Mouse (Mus musculus): Measurements from ENCODE around the gene Amer2.

Amer2 gene

GRCm38 (mm10) chr14:60388332-60388731 lies 15.3 kb downstream of the Amer2 start:
- no peak for DNase-seq

GRCm38 (mm10) chr14:60392202-60392601 lies 19.1 kb downstream of the Amer2 start:
- no peak for DNase-seq

DNA sequence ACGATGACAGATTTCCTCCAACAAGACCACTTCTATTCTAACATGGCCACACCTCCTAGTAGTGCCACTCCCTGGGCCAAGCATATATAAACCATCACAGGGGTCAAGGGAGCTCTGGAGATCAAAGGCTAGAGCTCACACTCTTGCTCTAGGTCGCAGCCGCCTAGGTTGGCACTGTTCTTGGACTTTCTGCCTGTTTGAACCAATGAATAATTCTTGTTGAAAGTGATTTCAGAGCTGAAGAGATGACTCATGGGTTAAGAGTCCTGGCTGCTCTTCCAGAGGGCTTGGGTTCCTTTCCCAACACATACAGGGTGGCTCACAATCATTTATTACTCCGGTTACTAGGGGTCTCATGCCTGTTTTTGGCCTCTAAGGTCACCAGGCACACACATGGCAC lies 24.3 kb downstream of the Amer2 start:
- no peak for DNase-seq

DNA sequence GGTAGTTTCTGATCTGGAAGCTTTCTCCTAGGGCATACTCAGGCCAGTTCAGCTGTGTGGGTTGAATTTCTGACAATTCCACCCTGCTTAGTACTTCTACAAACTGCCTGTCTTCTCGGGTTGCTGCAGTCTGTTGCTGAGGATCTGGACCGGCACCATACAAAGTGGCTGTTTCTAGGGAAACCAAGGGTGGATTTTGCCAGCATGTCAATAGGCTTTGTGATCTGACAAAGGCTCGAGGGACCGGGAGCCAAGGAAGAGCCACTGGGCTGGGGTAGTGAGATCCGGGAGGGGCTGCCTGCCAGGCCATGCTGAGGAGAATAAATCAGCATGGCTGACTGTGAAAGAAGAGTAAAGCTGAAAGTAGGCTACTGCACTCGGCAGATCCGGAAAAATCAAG lies 25.8 kb downstream of the Amer2 start:
- DNase-seq: no peak

- no peak for DNase-seq
Measured at GRCm38 (mm10) chr14:60403228-60403627, 30.2 kb downstream of the Amer2 start.

DNA sequence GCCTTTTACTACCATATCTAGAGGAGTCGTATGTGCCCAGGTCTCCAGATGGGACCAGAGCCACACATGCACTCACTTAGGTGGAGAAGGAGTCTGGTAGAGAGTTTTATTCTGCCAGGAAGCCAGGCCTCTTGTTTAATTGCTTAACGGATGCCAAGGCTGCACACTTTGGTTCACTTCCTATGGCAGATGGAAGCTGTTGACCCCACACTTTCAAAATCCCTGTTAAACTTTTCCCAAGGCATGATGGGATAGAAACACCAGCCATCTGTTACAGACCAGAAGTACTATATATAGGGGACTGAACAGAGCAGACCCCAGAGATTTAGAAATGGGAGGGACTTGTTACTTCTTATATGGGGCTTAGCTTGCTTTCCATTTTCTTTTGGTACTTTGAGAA lies 32.8 kb downstream of the Amer2 start:
- no peak for DNase-seq

GRCm38 (mm10) chr14:60406543-60406942 lies 33.5 kb downstream of the Amer2 start:
- DNase-seq: no peak

DNA sequence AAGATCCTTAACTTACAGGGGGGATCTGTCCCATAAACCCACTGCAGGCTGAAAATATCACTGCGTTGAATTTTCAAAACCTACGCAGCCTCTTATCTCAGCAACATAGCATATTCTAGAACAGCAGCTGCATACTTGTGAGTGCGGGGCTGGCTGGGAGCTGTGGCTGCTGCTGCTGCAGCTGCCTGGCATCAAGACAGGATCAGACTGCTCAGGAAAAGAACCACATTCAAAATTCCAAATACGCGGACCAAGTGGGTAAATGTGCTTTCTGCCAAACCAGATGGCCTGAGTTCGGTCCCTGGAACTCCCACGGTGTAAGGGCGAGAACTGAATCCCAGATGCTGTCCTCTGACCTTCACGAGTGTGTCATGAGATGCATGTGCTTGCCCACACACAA lies 34.3 kb downstream of the Amer2 start:
- no peak for DNase-seq

DNA sequence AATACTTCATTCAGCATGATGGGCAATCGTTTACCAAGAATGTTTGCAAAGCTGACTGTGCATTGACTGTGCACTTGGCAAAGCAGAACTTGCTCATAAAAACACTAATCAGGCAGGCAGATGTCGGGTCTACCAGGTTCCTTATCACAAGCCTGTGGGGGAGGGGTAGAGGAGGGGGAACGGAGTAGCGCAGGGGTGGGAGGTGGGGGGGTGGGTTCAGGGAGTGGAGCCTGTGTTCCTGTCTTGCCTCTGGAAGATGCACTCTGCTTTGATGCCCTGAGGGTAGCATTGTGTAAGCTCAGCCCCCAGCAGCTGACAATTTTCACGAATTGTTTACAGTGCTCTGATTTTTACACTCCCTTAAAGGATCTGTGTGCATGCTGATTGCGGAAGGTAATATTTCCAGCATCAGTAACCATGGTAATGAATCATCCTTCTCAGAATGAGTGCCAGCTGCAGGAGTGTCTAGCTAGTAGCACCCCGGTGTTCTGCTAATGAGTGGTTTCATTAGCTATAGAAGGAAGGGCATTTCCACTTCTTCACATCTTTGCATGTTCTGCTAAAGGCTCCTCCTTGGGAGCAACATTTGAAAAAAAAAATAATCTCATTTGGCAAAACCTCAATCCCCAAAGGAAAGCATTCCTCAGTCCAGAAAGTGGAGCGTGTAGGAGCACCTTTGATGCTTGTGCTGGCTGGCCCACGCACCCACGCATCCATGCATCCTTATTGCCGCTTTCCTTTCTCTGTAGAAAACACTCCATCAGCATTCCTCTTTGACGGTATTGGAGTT lies 36.8 kb downstream of the Amer2 start:
- no peak for DNase-seq

- DNase-seq: no peak
Measured at GRCm38 (mm10) chr14:60411229-60411628, 38.2 kb downstream of the Amer2 start.

- peak in 1 of 2 experiments; percentile 16 for DNase-seq
Measured at GRCm38 (mm10) chr14:60414691-60415090, 41.6 kb downstream of the Amer2 start.

DNA sequence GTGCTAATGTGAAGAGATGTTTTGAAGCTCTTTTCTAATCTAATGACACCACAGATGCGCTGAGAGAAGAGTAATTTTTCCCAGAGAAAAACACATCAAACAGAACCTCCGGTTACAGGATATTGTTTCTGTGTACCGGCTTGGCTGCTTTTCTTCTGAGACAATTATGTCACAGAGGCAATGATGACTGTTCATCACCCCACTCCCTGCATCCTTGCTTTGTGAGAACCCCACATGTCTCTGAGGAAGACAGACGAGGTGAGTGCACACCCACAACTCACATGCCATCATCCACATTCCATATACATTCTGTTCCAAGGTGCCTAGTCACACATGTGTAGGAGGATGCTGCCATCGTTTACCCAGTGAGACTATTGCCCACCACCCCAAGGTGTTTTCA lies 44.9 kb downstream of the Amer2 start:
- no peak for DNase-seq

- DNase-seq: no peak
Measured at GRCm38 (mm10) chr14:60422920-60423319, 49.9 kb downstream of the Amer2 start.

DNA sequence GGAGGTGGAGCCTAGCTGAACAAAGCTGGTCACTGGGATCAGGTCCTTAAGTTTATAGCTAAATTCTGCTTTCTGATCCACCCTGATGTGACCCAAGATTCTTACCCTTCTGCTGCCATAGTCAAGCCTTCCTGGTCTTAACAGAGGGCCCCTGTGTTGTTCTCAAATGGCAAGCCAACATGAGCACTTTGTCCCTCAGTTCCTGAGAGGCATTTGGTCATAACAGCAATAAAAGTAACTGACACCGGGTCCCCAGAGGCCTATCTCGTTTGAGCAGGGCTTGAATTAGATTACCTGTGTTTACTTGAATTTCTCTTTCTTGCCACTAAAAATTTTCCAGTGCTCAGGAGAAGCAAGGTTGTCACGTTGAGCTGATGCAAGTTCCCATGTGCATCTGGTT lies 51.1 kb downstream of the Amer2 start:
- no peak for DNase-seq

DNA sequence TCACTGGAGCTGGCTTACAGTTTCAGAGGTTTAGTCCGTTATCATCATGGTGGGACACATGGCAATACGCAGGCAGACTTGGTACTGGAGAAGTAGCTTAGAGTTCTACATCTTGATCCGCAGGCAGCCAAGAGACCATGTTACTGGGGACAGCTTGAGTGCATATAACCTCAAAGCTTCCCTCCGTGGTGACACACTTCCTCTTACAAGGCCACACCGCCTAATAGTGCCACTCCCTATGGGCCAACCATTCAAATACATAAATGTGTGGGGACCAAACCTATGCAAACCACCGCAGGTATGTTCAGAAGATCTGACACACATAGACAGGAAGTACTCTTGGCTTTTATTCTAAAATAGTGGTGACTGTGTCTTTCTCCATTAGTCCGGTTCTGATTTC lies 52.5 kb downstream of the Amer2 start:
- DNase-seq: no peak

GRCm38 (mm10) chr14:60427896-60428295 lies 54.8 kb downstream of the Amer2 start:
- no peak for DNase-seq

DNA sequence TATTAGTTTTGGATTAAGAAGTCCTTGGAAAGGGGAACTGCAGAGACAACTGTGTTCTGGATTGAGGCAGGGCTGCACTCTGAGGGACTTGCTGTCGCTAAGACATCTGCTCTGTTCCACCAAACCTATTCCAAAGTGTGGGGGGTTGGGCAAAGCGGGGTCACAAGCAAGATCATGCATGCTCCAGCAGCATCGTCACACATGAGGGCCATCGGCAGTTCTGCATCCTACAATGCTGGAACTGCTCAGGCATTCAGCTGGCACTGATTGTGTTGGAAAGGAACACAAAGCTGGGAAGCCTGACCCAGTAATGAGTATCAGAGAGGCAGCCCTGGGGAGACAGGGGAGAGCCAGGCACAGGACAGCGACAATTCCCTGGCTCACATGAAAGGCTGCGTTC lies 56.5 kb downstream of the Amer2 start:
- no peak for DNase-seq

DNA sequence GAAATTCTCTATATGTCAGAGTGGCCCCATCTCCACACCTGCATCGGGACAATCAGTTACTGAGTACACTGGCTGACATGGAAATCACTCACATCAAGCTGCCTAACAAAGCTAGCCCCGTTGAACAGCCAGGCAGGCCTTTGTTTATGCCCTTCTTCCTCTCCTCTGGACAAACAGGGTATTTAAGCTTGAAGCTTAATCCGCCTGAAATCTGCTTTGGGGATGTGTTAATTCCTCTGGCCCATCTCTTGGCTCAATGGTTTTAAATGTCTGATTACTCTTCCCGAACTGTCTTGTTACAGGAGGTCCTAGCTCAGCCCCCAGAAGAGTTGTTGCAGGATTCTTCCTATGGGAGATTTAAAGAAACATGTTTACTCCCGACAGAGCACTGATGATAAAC lies 58.5 kb downstream of the Amer2 start:
- no peak for DNase-seq

DNA sequence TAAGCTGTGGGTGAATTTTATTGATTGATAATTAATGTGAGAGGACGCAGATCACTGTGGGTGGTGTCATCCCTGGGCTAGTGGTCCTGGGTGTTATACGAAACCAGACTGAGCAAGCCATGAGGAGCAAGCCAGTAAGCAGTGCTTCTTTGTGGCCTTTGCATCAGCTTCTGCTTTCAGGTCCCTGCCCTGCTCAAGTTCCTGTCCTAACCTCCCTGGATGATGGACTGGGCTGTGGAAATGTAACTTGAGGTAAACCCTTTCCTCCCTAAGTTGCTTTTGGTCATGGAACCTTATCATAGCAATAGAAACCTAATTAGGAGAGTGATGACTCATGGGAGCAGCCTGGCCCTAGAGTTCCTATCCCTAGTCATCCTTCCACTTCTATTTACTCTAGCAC lies 59.1 kb downstream of the Amer2 start:
- no peak for DNase-seq

DNA sequence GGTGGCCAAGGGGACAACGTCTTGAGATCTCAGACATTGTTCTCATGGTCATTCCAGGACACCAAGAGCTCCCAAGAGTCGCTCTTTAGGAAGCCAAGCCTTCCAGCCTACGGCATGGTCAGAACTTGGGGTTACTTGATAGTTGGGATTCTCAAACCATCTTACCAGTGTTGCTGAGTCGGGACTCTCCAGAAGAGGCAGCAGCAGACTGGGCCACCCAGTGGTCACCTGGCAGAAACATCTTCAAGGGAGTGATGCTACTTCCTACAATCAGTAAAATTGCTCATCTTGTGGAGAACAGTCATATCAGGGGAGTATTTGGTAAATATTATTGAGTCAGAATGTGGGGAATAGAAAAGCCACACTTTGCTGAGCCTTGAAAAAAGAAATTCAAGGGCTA lies 62.5 kb downstream of the Amer2 start:
- DNase-seq: no peak

DNA sequence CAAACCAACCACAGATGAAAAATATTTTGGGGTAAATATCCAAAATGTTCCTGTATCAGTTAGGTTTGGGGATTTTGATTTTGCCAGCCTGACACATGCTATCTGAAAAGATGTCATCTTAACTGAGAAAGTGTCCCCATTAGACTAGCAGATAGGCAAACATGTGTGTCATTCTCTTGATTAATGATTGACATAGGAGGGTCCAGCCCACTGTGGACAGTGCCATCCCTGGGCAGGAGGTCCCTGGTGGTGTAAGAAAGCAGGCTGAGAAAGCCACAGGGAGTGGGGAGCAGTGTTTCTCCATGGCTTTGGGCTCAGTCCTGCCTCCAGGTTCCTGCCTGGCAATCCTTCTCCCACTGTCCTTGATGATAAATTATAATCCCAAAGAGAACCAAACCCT lies 63.3 kb downstream of the Amer2 start:
- no peak for DNase-seq
